Mouse (Mus musculus) midbrain, embryonic 13.5 days (tissue): Measurements from ENCODE around the gene Prss53. TPM values are rescaled to one million over a fixed set of nuclear protein-coding genes. Genes with fewer than 3 reads are reported as not detected.

Source experiments
- ATAC-seq: fragments of 200-750 bp; cut with Nextera tagmentation; 2 replicates; pipeline ENCODE4 v1.8.0; 2017; ENCODE audit warnings: mild to moderate bottlenecking, moderate TSS enrichment, moderate library complexity
- H3K27ac ChIP-seq: fragments of 300-500 bp; sonication (generic); 2 replicates; pipeline ENCODE4 v1.5.1; 2015; ENCODE audit warnings: inconsistent platforms, mild to moderate bottlenecking, moderate library complexity
- H3K27me3 ChIP-seq: fragments of 300-500 bp; sonication (generic); 2 replicates; pipeline ENCODE4 v1.6.1; 2015; ENCODE audit warnings: mild to moderate bottlenecking, inconsistent platforms
- H3K36me3 ChIP-seq: fragments of 300-500 bp; sonication (generic); 2 replicates; pipeline ENCODE4 v1.6.1; 2015; ENCODE audit warnings: mild to moderate bottlenecking, inconsistent platforms
- H3K4me1 ChIP-seq: fragments of 300-500 bp; sonication (generic); replicated peaks from 2 replicates; pipeline ENCODE4 v1.6.1; 2015; ENCODE audit warnings: inconsistent platforms
- H3K4me2 ChIP-seq: fragments of 300-500 bp; sonication (generic); replicated peaks from 2 replicates; pipeline ENCODE4 v1.6.1; 2015; ENCODE audit warnings: moderate library complexity, mild to moderate bottlenecking, inconsistent platforms
- H3K4me3 ChIP-seq: fragments of 300-500 bp; sonication (generic); replicated peaks from 2 replicates; pipeline ENCODE4 v1.5.1; 2015; ENCODE audit warnings: mild to moderate bottlenecking, inconsistent platforms
- H3K9ac ChIP-seq: fragments of 300-500 bp; sonication (generic); replicated peaks from 2 replicates; pipeline ENCODE4 v1.6.1; 2015; ENCODE audit warnings: mild to moderate bottlenecking, inconsistent platforms
- H3K9me3 ChIP-seq: fragments of 300-500 bp; sonication (generic); 2 replicates; pipeline ENCODE4 v1.6.1; 2016; ENCODE audit warnings: mild to moderate bottlenecking, inconsistent platforms
- WGBS: fragments of 180-500 bp; shearing (Covaris S2); methylation state at CpG from one replicate; pipeline ENCODE4 v1.1.7; 2015; 5-methylcytosine and 5-hydroxymethylcytosine counted together
- polyA plus RNA-seq: library from polyadenylated mRNA; unstranded; fragments of >200 nt; fragmentation: Nextera tagmentation; extraction: Ambion mirVana; gene quantifications from 2 replicates; pipeline ENCODE4 v1.2.1, GENCODE M21; 2015

Prss53 gene
- polyA plus RNA-seq, 1 experiment from 2014 or later = 1.0 TPM

- no peak for ATAC-seq
- WGBS = 90% methylated on average over 5 of the region's 5 CpGs
- H3K9me3 ChIP-seq = no peaks in the 10 kb centered on the region
These were observed 53.3 kb downstream of the Prss53 start for GRCm38 (mm10) chr7:127837473-127837872.

More at GRCm38 (mm10) chr7:127837473-127837872, 53.3 kb downstream of the Prss53 start:
- H3K4me1 ChIP-seq = peaks cover 9% of the 10 kb centered on the region
- H3K27me3 ChIP-seq = no peaks in the 10 kb centered on the region
- no peak overlapping the region for H3K27ac ChIP-seq
- H3K4me3 ChIP-seq = no peak overlapping the region
- H3K4me2 ChIP-seq = no peak overlapping the region
- H3K9ac ChIP-seq = no peak overlapping the region
- H3K36me3 ChIP-seq = no peaks in the 10 kb centered on the region

Other genes with a start within 250 kb of the Prss53 start
- gene Bcl7c, start 182.0 kb downstream of the Prss53 start, polyA plus RNA-seq = 39.2 and 52.2 TPM in 2 replicates
- gene Ctf1, start 178.2 kb downstream of the Prss53 start, polyA plus RNA-seq = 1.6 and 3.0 TPM in 2 replicates
- gene Ctf2, start 158.8 kb downstream of the Prss53 start, polyA plus RNA-seq = 0.14 and 0.17 TPM in 2 replicates
- gene Fbxl19, start 146.4 kb downstream of the Prss53 start, polyA plus RNA-seq = 10.6 and 11.6 TPM in 2 replicates
- gene Orai3, start 121.2 kb downstream of the Prss53 start, polyA plus RNA-seq = 5.9 and 6.1 TPM in 2 replicates
- 19.7 and 22.7 TPM in 2 replicates for gene Setd1a, start 114.3 kb downstream of the Prss53 start, polyA plus RNA-seq
- not detected in 2 replicates for gene Gm49388, start 105.4 kb downstream of the Prss53 start, polyA plus RNA-seq
- gene Hsd3b7, start 90.4 kb downstream of the Prss53 start, polyA plus RNA-seq = 8.6 and 9.2 TPM in 2 replicates
- 15.6 and 24.1 TPM in 2 replicates for gene Stx4a, start 66.7 kb downstream of the Prss53 start, polyA plus RNA-seq
- 33.3 and 34.2 TPM in 2 replicates for gene Stx1b, start 66.4 kb downstream of the Prss53 start, polyA plus RNA-seq
- 13.6 and 16.0 TPM in 2 replicates for gene Zfp646, start 14.7 kb downstream of the Prss53 start, polyA plus RNA-seq
- 41.9 and 45.6 TPM in 2 replicates for gene Zfp668, start 14.1 kb downstream of the Prss53 start, polyA plus RNA-seq
- not detected in 2 replicates for gene Gm21974, start 4.5 kb upstream of the Prss53 start, polyA plus RNA-seq
- gene Vkorc1, start 4.6 kb upstream of the Prss53 start, polyA plus RNA-seq = 51.9 and 54.9 TPM in 2 replicates
- 74.7 and 74.8 TPM in 2 replicates for gene Bckdk, start 13.1 kb upstream of the Prss53 start, polyA plus RNA-seq
- gene Kat8, start 21.5 kb upstream of the Prss53 start, polyA plus RNA-seq = 51.0 and 56.0 TPM in 2 replicates
- gene Prss8, start 39.1 kb upstream of the Prss53 start, polyA plus RNA-seq = 0.20 and 0.35 TPM in 2 replicates
- 11.8 and 12.7 TPM in 2 replicates for gene Prss36, start 55.8 kb upstream of the Prss53 start, polyA plus RNA-seq
- gene Fus, start 76.5 kb upstream of the Prss53 start, polyA plus RNA-seq = 415 and 452 TPM in 2 replicates
- gene Pycard, start 102.9 kb upstream of the Prss53 start, polyA plus RNA-seq = 3.9 and 4.1 TPM in 2 replicates
- not detected in 2 replicates for gene Trim72, start 113.0 kb upstream of the Prss53 start, polyA plus RNA-seq
- gene Itgam, start 171.7 kb upstream of the Prss53 start, polyA plus RNA-seq = 0.58 and 0.71 TPM in 2 replicates
- not detected in 2 replicates for gene Gm49368, start 171.7 kb upstream of the Prss53 start, polyA plus RNA-seq
- gene Itgax, start 238.6 kb upstream of the Prss53 start, polyA plus RNA-seq = 0.07 TPM in 1 of 2 replicates, not detected in the other